Mouse (Mus musculus): Measurements from ENCODE around the gene Hnf1a.
"Not testable (repeated sequence)": the region's sequence is repeated elsewhere in the genome, so short reads cannot be mapped to it uniquely, and the experiment has no call there.

Hnf1a gene

DNA sequence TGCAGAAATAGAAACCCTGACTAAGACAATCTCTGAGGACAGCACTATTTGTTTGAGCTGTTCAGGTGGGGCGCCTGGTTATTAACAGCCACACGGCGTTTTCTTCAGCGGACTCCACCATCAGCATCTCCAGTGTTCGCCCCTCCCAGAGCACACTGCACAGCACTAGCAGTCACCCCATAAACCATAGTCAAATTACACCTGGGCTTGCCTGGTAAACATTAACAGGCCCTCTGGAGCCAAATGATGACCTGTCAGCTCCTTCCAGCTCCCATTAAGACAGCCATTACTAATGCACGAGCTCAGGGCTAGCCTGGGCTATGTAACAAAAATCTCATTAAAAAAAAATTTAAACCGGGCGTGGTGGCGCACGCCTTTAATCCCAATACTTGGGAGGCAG is 25.8 kb downstream of the Hnf1a start:
- no peak for DNase-seq (ENCODE audit: low spot score in 2 of 2)

DNA sequence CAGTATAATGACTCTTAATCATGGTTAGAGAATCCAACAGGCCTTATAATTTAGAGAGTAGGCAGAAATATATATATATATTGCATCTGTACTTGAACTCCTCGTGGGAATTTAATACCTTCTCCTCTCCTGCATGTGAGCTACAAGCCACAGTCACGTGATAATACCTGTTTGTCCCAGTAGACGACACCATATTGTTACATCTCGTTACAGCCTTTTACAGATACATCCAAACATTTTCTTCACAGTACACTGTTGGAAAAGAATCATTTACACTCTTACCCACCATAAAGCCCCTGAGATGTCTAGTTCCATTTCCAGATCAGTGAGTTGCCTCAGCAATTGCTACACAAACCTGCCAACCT is 28.1 kb downstream of the Hnf1a start:
- DNase-seq (ENCODE audit: low spot score in 2 of 2): no peak

DNA sequence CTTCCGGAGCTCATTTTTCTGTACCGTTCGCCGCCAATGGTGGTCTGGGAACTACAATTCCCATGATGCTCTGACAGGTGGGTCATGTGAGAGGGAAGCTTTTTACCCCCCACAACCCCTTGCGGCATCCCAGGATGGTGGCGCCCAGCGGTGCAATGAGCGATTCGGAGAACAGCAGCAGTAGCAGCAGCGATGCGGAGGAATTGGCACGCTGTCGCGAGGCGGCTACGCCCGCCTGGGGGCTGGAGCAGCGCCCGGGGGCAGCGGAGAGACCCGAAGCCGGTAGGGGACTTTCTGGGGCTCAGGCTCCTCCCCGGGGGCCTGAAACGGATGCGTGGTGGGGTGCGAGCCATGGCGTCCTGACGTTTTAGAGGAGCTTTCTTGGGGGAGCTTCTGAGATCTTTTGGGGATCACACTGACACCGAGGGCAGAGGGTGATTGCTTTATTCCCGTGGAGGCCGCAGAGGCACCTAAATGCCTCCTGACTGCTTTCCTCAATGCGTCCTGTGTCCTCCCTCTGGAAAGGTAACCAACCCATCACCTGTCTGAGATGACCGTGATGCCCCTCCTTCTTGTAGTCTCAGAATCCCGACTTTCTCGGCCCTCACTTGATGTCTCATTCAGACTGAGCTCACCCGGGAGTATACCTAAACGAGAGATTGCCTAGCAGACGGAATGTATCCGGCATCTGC is 28.7 kb downstream of the Hnf1a start, which contains the start of gene 2210016L21Rik:
TSS of gene 2210016L21Rik (plus strand) at position 85 of the 692 bp plus-strand sequence.
- peak; percentile 70 to 75 for DNase-seq (ENCODE audit: low spot score in 2 of 2)

DNA sequence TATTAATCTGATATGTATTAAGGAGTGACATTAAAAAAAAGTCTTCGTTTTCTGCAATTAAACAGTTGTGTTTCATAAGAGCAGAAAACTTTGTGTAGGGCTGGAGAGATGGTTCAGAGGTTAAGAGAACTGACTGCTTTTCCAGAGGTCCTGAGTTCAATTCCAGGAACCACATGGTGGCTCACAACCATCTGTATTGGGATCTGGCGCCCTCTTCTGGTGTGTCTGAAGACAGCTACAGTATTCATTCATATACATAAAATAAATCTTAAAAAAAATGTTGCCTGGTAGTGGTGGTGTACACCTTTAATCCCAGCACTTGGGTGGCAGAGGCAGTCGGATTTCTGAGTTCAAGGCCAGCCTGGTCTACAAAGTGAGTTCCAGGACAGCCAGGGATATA is 29.8 kb downstream of the Hnf1a start:
- DNase-seq (ENCODE audit: low spot score in 2 of 2): not testable (repeated sequence)

DNA sequence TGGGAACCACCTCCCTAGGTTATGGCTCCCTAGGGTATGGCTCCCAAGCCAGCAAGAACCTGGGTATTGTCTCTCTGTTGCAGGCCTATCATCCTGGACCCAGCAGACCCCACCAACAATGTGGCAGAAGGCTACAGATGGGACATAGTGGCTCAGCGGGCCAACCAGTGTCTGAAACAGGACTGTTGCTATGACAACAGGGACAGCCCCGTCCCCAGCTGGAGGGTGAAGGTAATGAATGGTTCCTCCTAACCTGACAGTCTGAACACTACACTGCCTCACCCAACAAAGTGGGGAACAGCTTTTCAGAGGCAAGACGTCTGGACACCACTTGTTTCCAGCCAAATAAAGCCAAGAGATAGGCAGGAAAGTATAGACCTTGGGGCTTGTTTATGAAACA is 35.1 kb downstream of the Hnf1a start:
- DNase-seq (ENCODE audit: low spot score in 2 of 2): no peak

DNA sequence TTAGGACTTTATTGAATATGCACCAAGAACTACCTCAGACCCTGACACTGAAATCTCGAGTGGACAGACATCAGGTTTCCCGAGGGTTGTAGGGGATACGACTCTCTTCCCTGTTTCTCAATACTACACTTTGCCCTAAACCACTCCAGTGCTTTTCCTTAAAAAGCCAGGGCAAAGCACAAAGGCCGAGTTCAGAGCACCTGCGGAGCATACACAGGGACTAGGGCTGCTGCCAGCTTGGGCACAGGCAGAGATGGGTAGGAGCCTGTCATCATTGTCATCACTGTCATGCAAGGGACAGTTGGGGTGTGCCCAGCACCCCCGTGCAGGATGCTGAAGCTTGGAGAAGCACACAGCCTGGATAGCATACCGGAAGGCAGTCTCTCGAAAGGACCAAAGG is 37.7 kb downstream of the Hnf1a start:
- DNase-seq (ENCODE audit: low spot score in 2 of 2): no peak

DNA sequence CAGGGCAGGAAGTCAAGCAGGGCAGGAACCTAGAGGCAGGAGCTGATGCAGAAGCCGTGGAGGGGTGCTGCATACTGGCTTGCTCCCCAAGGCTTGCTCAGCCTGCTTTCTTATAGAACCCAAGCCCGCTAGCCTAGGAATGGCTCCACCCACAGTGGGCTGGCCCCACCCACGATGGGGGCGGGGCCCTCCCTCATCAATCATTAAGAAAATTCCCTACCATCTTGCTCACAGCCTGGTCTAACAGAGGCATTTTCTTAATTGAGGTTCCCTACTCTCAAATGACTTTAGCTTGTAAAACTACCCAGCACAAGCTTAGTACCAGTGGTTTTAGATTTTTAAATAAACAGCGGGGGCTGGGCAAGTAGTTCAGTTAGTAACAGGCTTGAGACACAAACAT is 39.3 kb downstream of the Hnf1a start:
- DNase-seq (ENCODE audit: low spot score in 2 of 2): no peak

DNA sequence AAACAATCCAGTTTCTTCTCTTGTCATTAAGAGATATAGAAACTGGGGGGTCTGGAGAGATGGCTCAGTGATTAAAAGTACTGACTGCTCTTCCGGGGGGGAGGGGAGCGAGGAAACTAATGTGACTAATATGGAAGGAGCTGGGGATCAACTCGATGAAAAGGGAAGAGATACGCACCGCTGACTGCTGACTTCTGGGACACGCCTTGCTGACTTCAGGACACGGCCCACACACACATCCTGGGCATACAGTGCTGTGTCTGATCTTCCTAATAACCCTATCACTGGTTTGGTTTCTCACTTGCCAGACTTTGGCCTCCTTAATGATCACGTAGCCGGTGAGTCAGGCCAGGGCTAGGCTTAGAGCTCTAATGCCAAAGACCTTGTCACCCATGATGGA is 44.1 kb downstream of the Hnf1a start:
- DNase-seq (ENCODE audit: low spot score in 2 of 2): no peak

DNA sequence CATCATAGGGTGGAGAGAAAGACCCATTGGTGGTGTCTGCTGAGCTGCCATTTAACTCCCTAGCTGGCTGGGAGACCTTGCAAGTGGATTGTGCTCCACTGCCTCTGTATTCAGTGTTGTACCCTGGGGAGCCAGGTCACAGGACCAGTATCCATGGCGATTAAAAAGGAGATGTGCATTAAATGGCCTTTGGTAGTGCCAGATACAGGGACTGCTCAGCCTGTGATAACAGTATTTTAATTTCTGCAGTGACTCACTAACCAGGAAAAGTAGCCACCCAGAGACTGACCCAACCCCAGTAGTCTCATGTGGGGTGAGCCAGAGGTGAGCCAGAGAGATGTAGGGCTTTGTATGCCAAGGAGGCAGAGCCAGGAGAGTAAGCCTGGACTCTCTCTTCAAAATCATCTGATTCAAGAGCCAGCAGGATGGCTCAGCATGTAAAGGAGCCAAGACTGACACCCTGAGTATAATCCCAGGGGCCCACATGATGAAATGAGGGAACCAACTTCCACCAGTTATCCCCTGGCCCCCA is 44.7 kb downstream of the Hnf1a start:
- no peak for DNase-seq (ENCODE audit: low spot score in 2 of 2)

DNA sequence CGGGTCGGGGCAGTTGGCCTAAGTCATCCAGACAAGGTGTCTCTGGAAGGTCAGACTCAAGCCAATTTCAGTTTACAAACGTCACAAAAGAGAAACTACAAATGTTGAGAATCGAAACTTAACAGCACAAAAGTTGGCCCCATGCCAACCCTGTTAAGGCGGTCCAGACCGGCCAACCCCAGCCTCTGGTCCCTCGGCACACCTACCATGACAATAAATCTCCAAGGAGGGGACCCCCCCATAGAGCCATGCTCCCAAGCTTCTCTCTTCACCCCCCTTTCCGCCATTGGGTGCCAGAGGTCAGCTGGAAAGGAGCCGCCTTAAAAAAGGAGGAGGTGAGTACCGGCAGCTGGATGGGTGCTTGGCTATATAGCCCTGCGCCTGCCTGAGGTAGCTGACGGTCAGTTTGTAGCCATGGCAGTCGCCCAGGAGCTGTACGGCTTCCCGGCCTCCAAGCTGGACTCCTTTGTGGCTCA is 47.9 kb downstream of the Hnf1a start, which contains the start of gene Oasl1:
TSS of gene Oasl1 (plus strand) at position 243 of the 476 bp plus-strand sequence.
- peak; percentile 75 to 77 for DNase-seq (ENCODE audit: low spot score in 2 of 2)

DNA sequence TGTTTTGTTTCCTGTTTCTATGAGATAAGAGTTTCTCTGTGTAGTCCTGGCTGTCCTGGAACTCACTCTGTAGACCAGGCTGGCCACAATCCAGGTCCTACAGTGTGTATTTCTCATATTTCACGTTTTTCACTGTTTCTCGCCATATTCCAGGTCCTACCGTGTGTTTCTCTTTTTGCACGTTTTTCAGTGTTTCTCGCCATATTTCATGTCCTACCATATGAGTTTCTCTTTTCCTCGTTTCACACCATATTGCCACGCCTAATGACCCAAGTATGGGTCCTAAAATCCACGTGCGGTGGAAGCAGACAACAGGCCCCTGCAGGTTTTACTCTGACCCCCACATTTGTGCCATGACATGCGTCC is 48.5 kb downstream of the Hnf1a start:
- DNase-seq (ENCODE audit: low spot score in 2 of 2): no peak

DNA sequence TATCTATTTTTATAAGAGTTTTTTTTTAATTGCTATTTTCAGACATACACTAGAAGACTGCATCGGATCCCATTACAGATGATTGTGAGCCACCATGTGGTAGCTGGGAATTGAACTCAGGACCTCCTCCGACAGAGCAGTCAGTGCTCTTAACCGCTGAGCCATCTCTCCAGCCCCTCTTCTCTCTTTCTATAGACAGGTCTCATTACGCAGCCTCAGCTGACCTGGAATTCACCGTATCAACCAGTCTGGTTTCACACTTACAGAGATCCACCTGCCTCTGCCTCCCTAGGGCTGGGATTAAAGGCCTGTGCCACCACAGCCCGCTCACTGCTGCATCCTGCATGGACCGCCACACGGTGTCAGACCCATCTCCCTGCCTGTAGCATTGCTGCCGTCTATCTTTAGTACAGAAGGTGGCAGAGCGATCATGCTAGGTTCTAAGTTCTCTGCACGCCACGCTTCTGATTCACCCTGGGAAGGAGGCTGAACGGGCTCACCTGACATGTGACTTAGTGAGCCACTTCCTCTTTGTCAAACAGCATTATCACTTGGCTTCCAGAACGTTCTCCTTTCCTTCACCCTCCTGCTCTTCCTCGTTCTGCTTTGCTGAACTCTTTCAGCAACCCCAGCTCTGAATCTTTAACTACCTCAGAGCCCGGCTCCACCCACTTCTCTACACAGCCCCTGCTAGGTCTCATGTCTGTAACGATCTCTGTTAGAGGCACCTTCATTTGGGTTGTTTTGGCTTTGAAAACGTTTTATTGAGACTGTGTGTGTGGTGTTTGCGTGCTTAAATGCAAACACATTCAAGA is 49.1 kb downstream of the Hnf1a start:
- DNase-seq (ENCODE audit: low spot score in 2 of 2): peak; percentile 71 to 88

DNA sequence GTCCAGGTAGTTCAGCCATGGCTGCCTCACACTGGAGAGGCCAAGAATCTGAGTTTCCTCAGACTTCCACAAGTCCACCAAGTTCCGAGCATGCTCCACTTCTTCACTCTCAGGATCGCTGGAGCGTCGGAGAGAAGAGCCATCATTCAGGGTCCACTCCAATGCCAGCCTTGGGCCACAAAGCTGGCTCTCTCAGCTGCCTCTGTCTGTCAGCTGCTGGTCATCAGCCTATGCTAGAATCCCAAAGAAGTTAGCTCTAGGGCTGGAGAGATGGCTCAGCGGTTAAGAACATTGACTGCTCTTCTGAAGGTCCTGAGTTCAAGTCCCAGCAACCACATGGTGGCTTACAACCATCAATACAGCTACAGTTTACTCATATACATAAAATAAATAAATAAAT is 53.5 kb downstream of the Hnf1a start:
- not testable (repeated sequence) for DNase-seq (ENCODE audit: low spot score in 2 of 2)

DNA sequence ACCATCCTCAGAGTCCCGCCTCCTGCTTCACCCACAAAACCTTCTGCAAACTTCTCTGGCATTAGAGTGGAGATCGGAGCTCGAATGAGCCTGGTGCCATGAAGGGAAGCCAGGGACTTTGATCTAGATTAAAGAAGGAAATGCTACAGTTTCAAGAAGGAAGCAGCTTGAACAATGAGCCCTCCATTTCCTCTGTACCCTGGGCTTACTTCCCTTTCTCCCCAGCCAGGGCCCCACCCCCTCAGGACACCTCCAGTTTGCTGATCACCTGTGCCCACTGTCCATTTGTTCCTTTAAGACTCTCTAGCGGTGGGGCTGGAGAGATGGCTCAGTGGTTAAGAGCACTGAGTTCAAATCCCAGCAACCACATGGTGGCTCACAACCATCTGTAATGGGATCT is 54.1 kb downstream of the Hnf1a start:
- peak in 1 of 2 experiments; percentile 53 for DNase-seq (ENCODE audit: low spot score in 2 of 2)

DNA sequence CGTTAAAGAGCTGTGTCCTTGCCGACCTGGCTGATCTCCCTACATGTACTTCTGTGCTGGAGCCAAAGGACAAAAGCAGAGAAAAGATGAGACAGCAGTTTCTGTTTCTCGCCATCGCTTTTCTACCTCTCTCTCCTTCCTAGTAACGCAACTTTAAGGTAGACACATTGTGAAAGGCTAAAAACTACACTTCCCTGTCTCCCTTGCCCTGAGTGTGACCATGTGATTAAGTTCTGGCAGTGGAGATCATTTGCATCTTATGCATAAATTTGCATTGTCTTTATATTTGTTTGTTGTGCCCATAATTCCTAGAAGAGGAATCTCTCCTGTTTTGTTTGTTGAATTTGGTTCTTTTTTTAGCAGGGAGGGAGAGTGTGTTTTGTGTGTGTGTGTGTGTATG is 55.0 kb downstream of the Hnf1a start:
- no peak for DNase-seq (ENCODE audit: low spot score in 2 of 2)

DNA sequence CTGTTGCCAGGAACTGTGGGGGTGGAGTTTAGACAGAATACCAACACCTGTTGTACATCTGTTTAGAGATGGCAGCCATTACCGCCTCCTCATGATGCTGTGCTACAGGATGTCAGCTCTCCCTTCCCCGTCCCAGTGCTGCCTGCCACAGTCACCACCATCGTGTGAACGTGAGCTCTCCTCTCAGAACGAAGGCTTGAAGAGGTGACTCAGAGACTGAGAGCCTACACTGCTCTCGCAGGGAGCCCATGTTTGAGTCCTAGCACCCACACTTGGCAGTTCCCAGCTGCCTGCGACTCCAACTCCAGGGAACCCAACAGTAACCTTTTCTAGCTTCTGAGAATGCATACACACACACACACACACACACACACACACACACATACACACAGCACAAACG is 56.0 kb downstream of the Hnf1a start:
- no peak for DNase-seq (ENCODE audit: low spot score in 2 of 2)

DNA sequence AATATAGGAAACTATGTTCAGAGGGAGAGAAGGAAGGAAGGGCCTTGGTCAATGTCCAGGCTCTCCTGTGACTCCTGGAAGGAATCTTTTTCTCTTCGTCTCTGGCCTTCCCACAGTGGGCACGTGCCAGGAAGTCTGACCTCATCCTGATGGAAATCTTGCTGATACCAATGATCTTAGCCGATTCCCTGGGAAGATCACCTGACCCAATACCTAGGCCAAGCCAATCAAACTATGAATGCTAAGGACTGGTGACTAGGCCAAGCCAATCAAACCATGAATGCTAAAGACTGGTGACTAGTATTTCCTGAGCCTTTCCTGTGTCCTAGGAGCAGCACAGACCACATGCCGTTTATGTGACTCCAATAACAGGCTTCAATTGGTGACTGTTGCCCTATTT is 57.2 kb downstream of the Hnf1a start:
- no peak for DNase-seq (ENCODE audit: low spot score in 2 of 2)

DNA sequence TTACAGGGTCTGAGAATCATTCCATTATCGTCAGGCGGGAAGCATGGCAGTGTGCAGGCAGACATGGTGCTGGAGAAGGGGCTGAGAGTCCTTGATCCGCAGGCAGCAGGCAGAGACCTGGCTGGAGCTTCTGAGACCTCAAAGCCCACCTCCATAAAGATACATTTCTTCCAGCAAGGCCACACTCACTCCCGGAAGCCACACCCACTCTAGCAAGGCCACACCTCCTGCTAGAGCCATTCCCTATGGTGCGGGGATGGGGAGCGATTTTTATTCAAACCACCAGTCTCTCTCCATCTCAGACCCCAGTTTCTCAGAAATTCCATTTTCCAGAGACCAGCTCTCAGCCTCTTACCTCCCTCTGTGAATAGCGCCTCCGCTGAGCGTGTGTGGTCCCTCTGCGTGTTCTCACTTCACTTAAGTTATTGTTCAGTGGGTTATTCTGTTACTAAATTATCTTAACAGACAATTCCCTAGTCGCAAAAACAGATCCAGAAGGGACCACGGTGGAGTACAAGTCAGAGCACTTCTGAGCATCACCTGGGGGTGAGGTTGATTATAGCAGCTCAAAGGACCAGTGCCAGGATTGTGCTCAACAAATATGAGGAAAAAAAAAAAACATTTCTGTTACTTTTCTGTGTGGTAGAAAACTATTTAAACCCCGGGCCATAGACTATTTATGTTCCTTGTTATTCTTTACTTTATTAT is 62.1 kb downstream of the Hnf1a start:
- no peak for DNase-seq (ENCODE audit: low spot score in 2 of 2)

DNA sequence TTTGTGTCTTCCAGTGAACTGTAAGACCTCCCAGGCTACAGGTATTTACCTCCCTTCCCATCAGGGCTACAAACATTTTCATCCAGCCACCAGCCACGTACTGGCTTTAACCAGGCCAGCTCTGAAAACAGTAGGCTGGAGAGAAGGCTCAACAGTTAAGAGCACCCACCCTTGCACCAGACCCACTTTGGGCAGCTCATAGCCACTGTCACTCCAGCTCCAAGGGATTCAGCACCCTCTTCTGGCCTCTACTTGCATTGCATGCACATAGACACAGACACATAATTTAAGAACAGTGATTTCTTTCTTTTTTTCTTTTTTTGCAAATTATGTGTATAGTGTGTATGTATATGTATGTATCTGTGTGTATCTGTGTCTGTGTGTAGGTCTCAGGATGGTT is 68.5 kb downstream of the Hnf1a start:
- peak in 1 of 2 experiments; percentile 56 for DNase-seq (ENCODE audit: low spot score in 2 of 2)
